Mouse (Mus musculus): ENCODE data around the gene Npy2r.

Gene Npy2r

DNA sequence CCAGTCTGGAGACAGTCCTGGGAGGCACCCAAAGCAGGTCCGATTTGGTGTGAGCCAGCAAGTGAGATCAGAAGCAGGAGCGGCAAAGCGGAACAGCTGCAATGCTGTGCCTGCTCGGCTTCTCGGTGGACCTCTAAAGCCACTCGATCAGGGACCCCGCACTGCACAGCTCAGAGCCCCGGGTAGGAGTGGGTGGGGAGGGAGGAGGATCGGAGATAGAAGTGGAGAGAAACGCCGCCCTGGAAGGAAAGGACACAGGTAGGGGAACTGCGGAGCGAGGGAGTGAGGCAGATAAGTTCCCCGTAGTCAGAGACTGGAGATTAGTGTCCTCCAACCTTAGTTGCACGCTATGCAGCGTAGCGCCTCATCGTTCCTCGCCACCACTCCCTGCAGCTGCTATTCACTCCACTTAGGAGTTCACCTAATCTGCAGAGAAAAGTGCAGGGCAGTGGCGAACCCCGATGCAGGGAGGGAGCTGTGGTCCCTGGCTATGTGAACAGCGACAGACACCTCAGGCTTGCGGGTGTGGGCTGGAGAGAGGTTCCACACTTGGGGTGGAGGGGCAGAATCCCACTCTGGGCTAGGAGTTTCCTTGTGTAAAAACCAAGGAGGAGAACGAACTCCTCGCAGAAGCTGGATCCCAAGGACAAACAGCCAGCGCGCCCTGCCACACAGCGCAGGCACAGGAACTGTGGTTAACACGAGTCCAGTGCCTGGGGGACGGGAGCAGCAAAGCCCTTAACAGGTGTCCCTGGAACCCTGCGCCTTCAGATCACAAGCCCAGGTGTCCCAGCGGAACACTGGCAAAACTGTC, at the start of gene Npy2r:
TSS of gene Npy2r (minus strand) at position 177 of the 814 bp plus-strand sequence.
- peak; percentile 17 for DNase-seq (ENCODE audit: low spot score)

DNA sequence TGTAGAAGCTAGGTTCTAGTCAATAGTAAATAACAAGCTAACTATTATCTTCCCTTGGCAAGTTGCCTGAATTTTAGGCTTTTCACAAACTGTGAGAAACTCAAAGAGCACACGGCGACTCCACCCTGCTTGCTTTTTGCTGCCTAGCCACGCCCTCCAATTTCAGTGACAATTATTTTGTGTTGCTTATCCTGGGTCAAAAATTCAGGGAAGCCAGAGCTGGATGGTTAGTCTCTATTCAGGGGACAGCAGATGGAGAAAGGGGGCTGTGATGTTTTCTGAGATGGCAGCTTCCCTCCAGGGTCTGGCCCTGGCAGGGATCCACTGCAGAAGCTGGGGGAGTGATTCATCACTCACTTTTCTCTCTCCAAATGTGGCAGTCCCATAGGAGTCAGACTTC, 9.9 kb upstream of the Npy2r start:
- DNase-seq (ENCODE audit: low spot score): no peak

GRCm38 (mm10) chr3:82556311-82556828, 8.5 kb upstream of the Npy2r start:
- no peak for DNase-seq (ENCODE audit: low spot score)

DNA sequence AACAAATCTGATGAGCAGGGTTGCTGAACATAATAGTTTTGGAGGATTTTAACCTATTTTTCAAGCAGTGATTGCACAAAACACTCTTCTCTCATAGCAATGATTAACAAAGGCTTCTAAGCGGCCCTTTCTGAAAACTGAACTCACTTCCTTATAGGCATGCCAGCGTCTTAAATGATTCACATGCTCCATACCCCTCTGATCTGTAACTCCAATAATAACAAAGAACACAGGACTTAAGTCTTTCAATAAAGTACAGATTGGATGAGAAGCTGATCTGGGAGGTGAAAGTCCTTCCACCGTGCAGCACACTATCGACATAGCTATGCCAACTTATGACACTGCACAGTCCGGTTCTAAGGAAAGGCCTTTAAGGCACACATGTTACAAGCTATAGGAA, 2.0 kb upstream of the Npy2r start:
- no peak for DNase-seq (ENCODE audit: low spot score)

GRCm38 (mm10) chr3:82548753-82549152, 869 bp upstream of the Npy2r start:
- peak; percentile 9 for DNase-seq (ENCODE audit: low spot score)

GRCm38 (mm10) chr3:82541449-82541848, 6.4 kb downstream of the Npy2r start:
- no peak for DNase-seq (ENCODE audit: low spot score)

- no peak for DNase-seq (ENCODE audit: low spot score)
Observed at GRCm38 (mm10) chr3:82539951-82540350, 7.9 kb downstream of the Npy2r start.

GRCm38 (mm10) chr3:82524792-82525191, 23.1 kb downstream of the Npy2r start:
- no peak for DNase-seq (ENCODE audit: low spot score)

- no peak for DNase-seq (ENCODE audit: low spot score)
Observed at GRCm38 (mm10) chr3:82498006-82498405, 49.9 kb downstream of the Npy2r start.
